Mouse (Mus musculus): ENCODE results near the gene Zbtb2. TPM values are rescaled to one million over a fixed set of nuclear protein-coding genes. Genes with fewer than 3 reads are reported as not detected.
A peak's percentile ranks its signal among the peaks of the same experiment; 100 is the strongest.

Gene Zbtb2
- polyA plus RNA-seq, 1 experiment from 2014 or later, result 3.1 TPM

GRCm38 (mm10) chr10:4389461-4390112 lies 1.7 kb upstream of the Zbtb2 start:
- TF ChIP-seq CTCF (IDR thresholded peaks at IDR 0.05; ENCODE audit: low read depth) (no peak), EP300 (IDR thresholded peaks at IDR 0.05; ENCODE audit: low read depth) (no peak)
- Histone ChIP-seq H3K4me1 (ENCODE audit: insufficient read depth) (peaks cover 45% of the 10 kb centered on the region), H3K4me2 (ENCODE audit: low read depth, low read length) (peak overlapping the region; percentile 97), H3K9ac (replicated peaks) (peak overlapping the region; percentile 93), H3K27me3 (ENCODE audit: insufficient read depth, low read length) (no peaks in the 10 kb centered on the region), H3K4me3 (ENCODE audit: low read depth, low read length) (peak overlapping the region; percentile 90), H3K9me3 (ENCODE audit: low read length) (no peaks in the 10 kb centered on the region), H3K36me3 (replicated peaks; ENCODE audit: insufficient read depth, low read length) (0 out of 2 replicates have a peak, but pooled peaks cover 5% of the 10 kb centered on the region), H3K27ac (ENCODE audit: low read depth) (0 out of 2 replicates have a peak overlapping the region, but pooled peaks have one; percentile 5)
- no peak for ATAC-seq
- DNase-seq, result no peak
- 58% methylated on average over 5 of the region's 5 CpGs for WGBS (ENCODE audit: insufficient replicate concordance)

DNA sequence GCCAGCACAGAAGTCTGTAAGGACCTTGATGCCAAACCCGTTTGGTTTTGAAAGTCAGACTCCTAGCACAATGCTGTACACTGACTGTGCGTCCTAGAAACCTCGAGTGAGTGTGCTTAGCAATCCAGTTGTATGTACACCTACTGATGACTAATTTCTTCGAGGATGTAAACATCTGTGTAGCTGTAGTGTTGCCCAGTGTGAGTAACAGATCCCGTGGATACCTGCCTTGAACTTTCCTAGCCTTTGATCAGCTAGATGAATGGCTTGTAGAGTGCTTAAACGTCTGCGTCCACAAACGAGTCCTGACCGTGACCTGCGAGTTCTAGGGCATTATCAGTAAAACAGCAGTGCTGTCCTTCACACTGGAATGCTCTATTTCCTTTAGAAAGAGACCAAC lies 1.1 kb upstream of the Zbtb2 start:
- no peaks in the 10 kb centered on the region for H3K27me3 ChIP-seq (ENCODE audit: insufficient read depth, low read length)
- DNase-seq (no peak), ATAC-seq (no peak)
- peak overlapping the region; percentile 93 for H3K9ac ChIP-seq (replicated peaks)
- H3K4me2 ChIP-seq (ENCODE audit: low read depth, low read length), result peak overlapping the region; percentile 97
- H3K36me3 ChIP-seq (replicated peaks; ENCODE audit: insufficient read depth, low read length), result 0 out of 2 replicates have a peak, but pooled peaks cover 5% of the 10 kb centered on the region
- 13% methylated on average over 10 of the region's 10 CpGs for WGBS (ENCODE audit: insufficient replicate concordance)
- H3K4me3 ChIP-seq (ENCODE audit: low read depth, low read length), result peak overlapping the region; percentile 90
- H3K27ac ChIP-seq (ENCODE audit: low read depth), result peak overlapping the region; percentile 98
- no peak for TF ChIP-seq EP300 (IDR thresholded peaks at IDR 0.05; ENCODE audit: low read depth)
- 0 out of 2 replicates have a peak, but pooled peaks have one; percentile 1 for TF ChIP-seq CTCF (IDR thresholded peaks at IDR 0.05; ENCODE audit: low read depth)
- no peaks in the 10 kb centered on the region for H3K9me3 ChIP-seq (ENCODE audit: low read length)
- H3K4me1 ChIP-seq (ENCODE audit: insufficient read depth), result peaks cover 45% of the 10 kb centered on the region

GRCm38 (mm10) chr10:4388384-4388745 lies 457 bp upstream of the Zbtb2 start:
- Histone ChIP-seq H3K27me3 (ENCODE audit: insufficient read depth, low read length) (no peaks in the 10 kb centered on the region), H3K4me3 (ENCODE audit: low read depth, low read length) (peak overlapping the region; percentile 90), H3K9me3 (ENCODE audit: low read length) (no peaks in the 10 kb centered on the region), H3K27ac (ENCODE audit: low read depth) (peak overlapping the region; percentile 98), H3K4me2 (ENCODE audit: low read depth, low read length) (peak overlapping the region; percentile 97), H3K4me1 (ENCODE audit: insufficient read depth) (peaks cover 45% of the 10 kb centered on the region), H3K36me3 (replicated peaks; ENCODE audit: insufficient read depth, low read length) (0 out of 2 replicates have a peak, but pooled peaks cover 5% of the 10 kb centered on the region), H3K9ac (replicated peaks) (peak overlapping the region; percentile 93)
- WGBS (ENCODE audit: insufficient replicate concordance), result under 1% methylated on average over 19 of the region's 19 CpGs
- DNase-seq (no peak), ATAC-seq (no peak)
- TF ChIP-seq EP300 (IDR thresholded peaks at IDR 0.05; ENCODE audit: low read depth) (no peak), CTCF (IDR thresholded peaks at IDR 0.05; ENCODE audit: low read depth) (no peak)

DNA sequence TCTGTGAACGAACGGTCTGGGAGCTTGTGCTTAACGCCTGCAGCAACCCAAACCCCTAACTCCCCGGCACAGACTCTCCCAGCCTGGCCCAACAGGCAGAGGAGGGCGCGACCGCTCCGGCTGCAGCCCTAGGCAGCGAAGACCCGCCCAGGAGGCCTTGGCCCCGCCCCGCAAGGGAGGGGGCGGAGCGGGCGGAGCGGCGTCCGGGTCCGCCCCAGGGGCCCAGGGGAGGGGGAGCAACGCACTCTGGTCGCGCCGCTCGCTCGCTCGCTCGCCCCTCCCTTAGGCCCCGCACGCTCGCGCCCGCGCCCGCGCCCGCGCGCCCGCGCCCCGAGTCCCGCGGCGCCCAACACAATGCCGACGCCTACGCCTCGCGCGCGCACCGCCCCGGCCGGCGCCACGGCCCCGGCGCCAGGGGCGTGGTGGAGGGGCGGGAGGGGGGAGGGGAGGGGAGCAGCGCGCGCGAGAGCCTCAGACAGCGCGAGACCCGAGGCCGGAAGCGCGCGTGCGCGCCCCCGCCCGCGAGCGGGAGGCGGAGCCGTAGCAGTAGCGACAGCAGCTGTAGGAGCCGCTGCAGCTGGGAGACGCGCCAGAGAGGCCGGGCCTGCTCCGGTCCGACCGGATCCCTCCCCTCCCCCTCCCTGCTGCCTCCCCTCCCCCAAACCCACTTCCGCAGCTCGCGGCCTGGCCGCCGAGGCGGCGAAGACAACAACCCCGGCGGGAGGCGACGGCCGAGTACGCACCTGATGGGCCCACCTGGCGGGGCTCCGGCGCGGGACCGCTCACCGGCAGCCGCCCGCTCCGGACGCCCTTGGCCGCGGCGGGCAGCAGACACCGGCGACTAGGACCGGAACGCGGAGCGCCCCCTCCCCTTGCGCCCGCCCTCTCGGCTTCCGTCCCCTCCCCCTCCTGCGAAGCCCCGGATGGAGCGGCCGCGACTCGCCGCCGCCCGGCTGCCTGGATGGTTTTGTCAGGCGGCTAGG lies 1.0 kb downstream of the Zbtb2 start:
- H3K36me3 ChIP-seq (replicated peaks; ENCODE audit: insufficient read depth, low read length), result no peaks in the 10 kb centered on the region
- H3K4me2 ChIP-seq (ENCODE audit: low read depth, low read length), result peak overlapping the region; percentile 97
- H3K9me3 ChIP-seq (ENCODE audit: low read length), result no peaks in the 10 kb centered on the region
- peak overlapping the region; percentile 98 for H3K27ac ChIP-seq (ENCODE audit: low read depth)
- under 1% methylated on average over 29 of the region's 133 CpGs for WGBS (ENCODE audit: insufficient replicate concordance)
- H3K4me1 ChIP-seq (ENCODE audit: insufficient read depth), result peaks cover 45% of the 10 kb centered on the region
- H3K27me3 ChIP-seq (ENCODE audit: insufficient read depth, low read length), result no peaks in the 10 kb centered on the region
- TF ChIP-seq CTCF (IDR thresholded peaks at IDR 0.05; ENCODE audit: low read depth), result peak; percentile 23; the same call in 1 of the 2 replicates
- TF ChIP-seq EP300 (IDR thresholded peaks at IDR 0.05; ENCODE audit: low read depth), result no peak
- peak overlapping the region; percentile 93 for H3K9ac ChIP-seq (replicated peaks)
- ATAC-seq (peak; percentile 94), DNase-seq (peak; percentile 97)
- H3K4me3 ChIP-seq (ENCODE audit: low read depth, low read length), result peak overlapping the region; percentile 90

GRCm38 (mm10) chr10:4384244-4384643 lies 3.7 kb downstream of the Zbtb2 start:
- peaks cover 22% of the 10 kb centered on the region; the same call in 1 of the 2 replicates for H3K4me1 ChIP-seq (ENCODE audit: insufficient read depth)
- H3K27ac ChIP-seq (ENCODE audit: low read depth), result no peak overlapping the region
- H3K9me3 ChIP-seq (ENCODE audit: low read length), result no peaks in the 10 kb centered on the region
- H3K4me3 ChIP-seq (ENCODE audit: low read depth, low read length), result no peak overlapping the region
- H3K9ac ChIP-seq (replicated peaks), result no peak overlapping the region
- 87% methylated on average over 7 of the region's 7 CpGs for WGBS (ENCODE audit: insufficient replicate concordance)
- no peaks in the 10 kb centered on the region for H3K36me3 ChIP-seq (replicated peaks; ENCODE audit: insufficient read depth, low read length)
- H3K4me2 ChIP-seq (ENCODE audit: low read depth, low read length), result no peak overlapping the region
- no peaks in the 10 kb centered on the region for H3K27me3 ChIP-seq (ENCODE audit: insufficient read depth, low read length)
- no peak for ATAC-seq
- no peak for DNase-seq
- TF ChIP-seq EP300 (IDR thresholded peaks at IDR 0.05; ENCODE audit: low read depth), result no peak
- TF ChIP-seq CTCF (IDR thresholded peaks at IDR 0.05; ENCODE audit: low read depth), result no peak

GRCm38 (mm10) chr10:4380748-4381147 lies 7.2 kb downstream of the Zbtb2 start:
- no peak overlapping the region for H3K27ac ChIP-seq (ENCODE audit: low read depth)
- H3K36me3 ChIP-seq (replicated peaks; ENCODE audit: insufficient read depth, low read length), result no peaks in the 10 kb centered on the region; the same call in 1 of the 2 replicates
- ATAC-seq (no peak), DNase-seq (no peak)
- TF ChIP-seq CTCF (IDR thresholded peaks at IDR 0.05; ENCODE audit: low read depth), result no peak
- TF ChIP-seq EP300 (IDR thresholded peaks at IDR 0.05; ENCODE audit: low read depth), result no peak
- H3K9me3 ChIP-seq (ENCODE audit: low read length), result no peaks in the 10 kb centered on the region
- no peak overlapping the region for H3K4me3 ChIP-seq (ENCODE audit: low read depth, low read length)
- no peaks in the 10 kb centered on the region for H3K27me3 ChIP-seq (ENCODE audit: insufficient read depth, low read length)
- peaks cover 15% of the 10 kb centered on the region; the same call in 1 of the 2 replicates for H3K4me1 ChIP-seq (ENCODE audit: insufficient read depth)
- no peak overlapping the region for H3K9ac ChIP-seq (replicated peaks)
- H3K4me2 ChIP-seq (ENCODE audit: low read depth, low read length), result no peak overlapping the region
- 90% methylated on average over 5 of the region's 5 CpGs for WGBS (ENCODE audit: insufficient replicate concordance)
